Mouse (Mus musculus) intestine, embryonic 14.5 days (tissue): ENCODE data around the gene Tshb. TPM values are rescaled to one million over a fixed set of nuclear protein-coding genes. Genes with fewer than 3 reads are reported as not detected.

ENCODE experiments used
- polyA plus RNA-seq: library from polyadenylated mRNA; unstranded; fragments of >200 nt; fragmentation: Nextera tagmentation; extraction: Ambion mirVana; gene quantifications from 2 replicates; pipeline ENCODE4 v1.2.1, GENCODE M21; 2014

Tshb gene
- polyA plus RNA-seq, 1 experiment from 2014 or later, result 0.16 TPM

Other genes with a start within 250 kb of the Tshb start
- 24.1 and 25.1 TPM in 2 replicates for gene Tspan2, start 48.2 kb downstream of the Tshb start, polyA plus RNA-seq
- not detected in 2 replicates for gene Sycp1, start 153.4 kb upstream of the Tshb start, polyA plus RNA-seq
- not detected in 2 replicates for gene Nr1h5, start 181.4 kb upstream of the Tshb start, polyA plus RNA-seq
- gene Sike1, start 213.0 kb upstream of the Tshb start, polyA plus RNA-seq, result 54.3 and 61.3 TPM in 2 replicates
- 378 and 381 TPM in 2 replicates for gene Csde1, start 237.7 kb upstream of the Tshb start, polyA plus RNA-seq